ENCODE assay signal across 7 mouse cellular contexts in genomic region chr2:91069306-91070000, GRCm38 (mm10). TPM values are rescaled to one million over a fixed set of nuclear protein-coding genes. Genes with fewer than 3 reads are reported as not detected.
DNase-seq lines count a peak whose midpoint lies in the region; ATAC-seq and TF ChIP-seq lines count a peak whose summit lies in the region.

No protein-coding gene starts in this region.

- DNase-seq in testis, postnatal 14 days (ENCODE audit: low spot score) = no peak
- DNase-seq in layer of hippocampus, postnatal 36 days = no peak
- no peak for DNase-seq in left cerebral cortex, postnatal 10 days (ENCODE audit: extremely low spot score in 1 of 2, low spot score in 2 of 2)

- H3K27me3 ChIP-seq in testis, adult 2 months (ENCODE audit: control insufficient read depth, insufficient read depth, low read length) = no peaks in the 10 kb centered on the region
- no peaks in the 10 kb centered on the region for H3K27me3 ChIP-seq in kidney, embryonic 15.5 days
- no peaks in the 10 kb centered on the region for H3K27me3 ChIP-seq in midbrain, embryonic 13.5 days

- no peak for TF ChIP-seq CTCF in testis, adult 2 months (IDR thresholded peaks at IDR 0.05; ENCODE audit: control insufficient read depth, insufficient read depth, insufficient replicate concordance, low read depth, low read length)

- no peaks in the 10 kb centered on the region for H3K9me3 ChIP-seq in kidney, embryonic 15.5 days (replicated peaks)
- H3K9me3 ChIP-seq in midbrain, embryonic 13.5 days = no peaks in the 10 kb centered on the region

- intact Hi-C loops in left cerebral cortex, postnatal 10 days (cut with DNase I) = no loop called here

- peak overlapping the region; percentile 96 for H3K4me3 ChIP-seq in testis, adult 2 months (ENCODE audit: control insufficient read depth, low read depth, low read length)
- H3K4me3 ChIP-seq in kidney, embryonic 15.5 days (replicated peaks) = peak overlapping the region; percentile 72
- H3K4me3 ChIP-seq in midbrain, embryonic 13.5 days (replicated peaks) = peak overlapping the region; percentile 71

- peak overlapping the region; percentile 72 for H3K27ac ChIP-seq in testis, adult 2 months (ENCODE audit: control insufficient read depth, insufficient read depth, low read depth, low read length)
- H3K27ac ChIP-seq in kidney, embryonic 15.5 days = peak overlapping the region; percentile 93
- H3K27ac ChIP-seq in midbrain, embryonic 13.5 days = peak overlapping the region; percentile 81

- no peaks in the 10 kb centered on the region; the same call in 1 of the 2 replicates for H3K36me3 ChIP-seq in testis, adult 2 months (ENCODE audit: control insufficient read depth, insufficient read depth, low read length)
- H3K36me3 ChIP-seq in kidney, embryonic 15.5 days = peaks cover 22% of the 10 kb centered on the region
- peaks cover 34% of the 10 kb centered on the region for H3K36me3 ChIP-seq in midbrain, embryonic 13.5 days

- peaks cover 6% of the 10 kb centered on the region for H3K4me1 ChIP-seq in testis, adult 2 months (ENCODE audit: control insufficient read depth, insufficient read depth, low read length)
- peaks cover 24% of the 10 kb centered on the region for H3K4me1 ChIP-seq in kidney, embryonic 15.5 days
- peaks cover 28% of the 10 kb centered on the region for H3K4me1 ChIP-seq in midbrain, embryonic 13.5 days (replicated peaks)

- TF ChIP-seq POLR2A in testis, adult 2 months (IDR thresholded peaks at IDR 0.05; ENCODE audit: control insufficient read depth, low read depth, low read length) = no peak; the same call in 1 of the 2 replicates

- peak overlapping the region; percentile 70 for H3K9ac ChIP-seq in kidney, embryonic 15.5 days
- peak overlapping the region; percentile 84 for H3K9ac ChIP-seq in midbrain, embryonic 13.5 days (replicated peaks)

- peak; percentile 10; the same call in 1 of the 2 replicates for ATAC-seq in erythroblast, adult 5-6 weeks (replicated peaks; ENCODE audit: low FRiP score, poor library complexity, severe bottlenecking)
- peak; percentile 3; the same call in 1 of the 2 replicates for ATAC-seq in kidney, embryonic 15.5 days (replicated peaks; ENCODE audit: low FRiP score)
- ATAC-seq in midbrain, embryonic 13.5 days = peak; percentile 7

- WGBS in kidney, embryonic 15.5 days = 6% methylated on average over 14 of the region's 14 CpGs
- 11% methylated on average over 14 of the region's 14 CpGs for WGBS in midbrain, embryonic 13.5 days

- H3K4me2 ChIP-seq in kidney, embryonic 15.5 days = peak overlapping the region; percentile 72
- H3K4me2 ChIP-seq in midbrain, embryonic 13.5 days (replicated peaks) = peak overlapping the region; percentile 76

RNA-seq across cellular contexts. Expression of gene Slc39a13, which starts 0.8 kb away (rescaled TPM):
- polyA plus RNA-seq in testis, adult 2 months (2012; rRNA removed) = 65.7 and 67.9 TPM in 2 replicates
- 6.9 TPM in 1 of 2 replicates, not detected in the other for total RNA-seq in erythroblast, adult 5-6 weeks (2015; ENCODE audit: low replicate concordance)
- total RNA-seq in erythroblast, adult 5-6 weeks (2017; ENCODE audit: low replicate concordance) = 0.98 and 4.2 TPM in 2 replicates
- 41.2 and 48.5 TPM in 2 replicates for polyA plus RNA-seq in kidney, embryonic 15.5 days (2015; fragmentation: Nextera tagmentation; extraction: Ambion mirVana)
- 25.0 and 29.4 TPM in 2 replicates for polyA plus RNA-seq in midbrain, embryonic 13.5 days (2015; fragmentation: Nextera tagmentation; extraction: Ambion mirVana)
- 10 to 100 TPM; 27.2 to 32.2 TPM for total RNA-seq in layer of hippocampus, postnatal 36 days (2021)
- total RNA-seq in left cerebral cortex, postnatal 10 days (2021) = 10 to 100 TPM; 25.7 to 27.6 TPM

RNA-seq across cellular contexts. Expression of gene Spi1, which starts 12.7 kb away (rescaled TPM):
- 2.5 and 2.9 TPM in 2 replicates for polyA plus RNA-seq in testis, adult 2 months (2012; rRNA removed)
- 60.5 and 134 TPM in 2 replicates for total RNA-seq in erythroblast, adult 5-6 weeks (2015; ENCODE audit: low replicate concordance)
- 21.6 and 48.5 TPM in 2 replicates for total RNA-seq in erythroblast, adult 5-6 weeks (2017; ENCODE audit: low replicate concordance)
- polyA plus RNA-seq in kidney, embryonic 15.5 days (2015; fragmentation: Nextera tagmentation; extraction: Ambion mirVana) = 4.7 and 5.4 TPM in 2 replicates
- 1.8 and 3.0 TPM in 2 replicates for polyA plus RNA-seq in midbrain, embryonic 13.5 days (2015; fragmentation: Nextera tagmentation; extraction: Ambion mirVana)
- 1 to 10 TPM; 3.9 to 4.1 TPM for total RNA-seq in layer of hippocampus, postnatal 36 days (2021)
- total RNA-seq in left cerebral cortex, postnatal 10 days (2021) = 1 to 10 TPM; 5.2 to 5.6 TPM

RNA-seq across cellular contexts. Expression of gene Psmc3, which starts 15.6 kb away (rescaled TPM):
- polyA plus RNA-seq in testis, adult 2 months (2012; rRNA removed) = 435 and 494 TPM in 2 replicates
- 24.8 and 40.8 TPM in 2 replicates for total RNA-seq in erythroblast, adult 5-6 weeks (2015; ENCODE audit: low replicate concordance)
- 76.4 and 132 TPM in 2 replicates for total RNA-seq in erythroblast, adult 5-6 weeks (2017; ENCODE audit: low replicate concordance)
- polyA plus RNA-seq in kidney, embryonic 15.5 days (2015; fragmentation: Nextera tagmentation; extraction: Ambion mirVana) = 307 and 315 TPM in 2 replicates
- 251 and 254 TPM in 2 replicates for polyA plus RNA-seq in midbrain, embryonic 13.5 days (2015; fragmentation: Nextera tagmentation; extraction: Ambion mirVana)
- 100 to 1,000 TPM; 207 to 228 TPM for total RNA-seq in layer of hippocampus, postnatal 36 days (2021)
- total RNA-seq in left cerebral cortex, postnatal 10 days (2021) = 100 to 1,000 TPM; 207 to 208 TPM

RNA-seq across cellular contexts. Expression of gene Rapsn, which starts 34.0 kb away (rescaled TPM):
- 6.7 and 7.1 TPM in 2 replicates for polyA plus RNA-seq in testis, adult 2 months (2012; rRNA removed)
- not detected in 2 replicates for total RNA-seq in erythroblast, adult 5-6 weeks (2015; ENCODE audit: low replicate concordance)
- total RNA-seq in erythroblast, adult 5-6 weeks (2017; ENCODE audit: low replicate concordance) = not detected in 2 replicates
- polyA plus RNA-seq in kidney, embryonic 15.5 days (2015; fragmentation: Nextera tagmentation; extraction: Ambion mirVana) = 2.7 and 3.4 TPM in 2 replicates
- 0.48 and 0.54 TPM in 2 replicates for polyA plus RNA-seq in midbrain, embryonic 13.5 days (2015; fragmentation: Nextera tagmentation; extraction: Ambion mirVana)
- under 1 TPM; 0.22 to 0.61 TPM for total RNA-seq in layer of hippocampus, postnatal 36 days (2021)
- total RNA-seq in left cerebral cortex, postnatal 10 days (2021) = under 1 TPM; 0.24 to 0.49 TPM

RNA-seq across cellular contexts. Expression of gene Mybpc3, which starts 48.5 kb away (rescaled TPM):
- 0.04 TPM in 1 of 2 replicates, not detected in the other for polyA plus RNA-seq in testis, adult 2 months (2012; rRNA removed)
- 0.21 TPM in 1 of 2 replicates, not detected in the other for total RNA-seq in erythroblast, adult 5-6 weeks (2015; ENCODE audit: low replicate concordance)
- total RNA-seq in erythroblast, adult 5-6 weeks (2017; ENCODE audit: low replicate concordance) = 0.56 TPM in 1 of 2 replicates, not detected in the other
- polyA plus RNA-seq in kidney, embryonic 15.5 days (2015; fragmentation: Nextera tagmentation; extraction: Ambion mirVana) = 0.10 and 0.13 TPM in 2 replicates
- polyA plus RNA-seq in midbrain, embryonic 13.5 days (2015; fragmentation: Nextera tagmentation; extraction: Ambion mirVana) = not detected in 2 replicates
- total RNA-seq in layer of hippocampus, postnatal 36 days (2021) = under 1 TPM; 0.10 to 0.25 TPM
- under 1 TPM; 0.51 to 0.61 TPM for total RNA-seq in left cerebral cortex, postnatal 10 days (2021)
